Mouse (Mus musculus) layer of hippocampus, adult 11-12 months (tissue): Measurements from ENCODE around the gene Pnisr.
A peak's percentile ranks its signal among the peaks of the same experiment; 100 is the strongest.

Experiments used
- DNase-seq: peaks from one replicate; pipeline ENCODE4 v3.0.0; 2022; ENCODE audit warnings: low spot score

The Pnisr gene

GRCm38 (mm10) chr4:21847481-21848286 is at the start of gene Pnisr:
Gene Pnisr, plus strand, starts transcription at chr4:21847583.
- DNase-seq = peak; percentile 96

- DNase-seq = no peak
Observed at GRCm38 (mm10) chr4:21801013-21801412, 46.4 kb upstream of the Pnisr start.

GRCm38 (mm10) chr4:21801620-21802019 is 45.8 kb upstream of the Pnisr start:
- no peak for DNase-seq

- no peak for DNase-seq
Observed at GRCm38 (mm10) chr4:21807204-21807603, 40.2 kb upstream of the Pnisr start.

- no peak for DNase-seq
Observed at GRCm38 (mm10) chr4:21810608-21811007, 36.8 kb upstream of the Pnisr start.

- no peak for DNase-seq
Observed at GRCm38 (mm10) chr4:21812635-21813034, 34.7 kb upstream of the Pnisr start.

GRCm38 (mm10) chr4:21814029-21814428 is 33.4 kb upstream of the Pnisr start:
- peak; percentile 41 for DNase-seq

- DNase-seq = no peak
Observed at GRCm38 (mm10) chr4:21826616-21827015, 20.8 kb upstream of the Pnisr start.

GRCm38 (mm10) chr4:21832844-21833243 is 14.5 kb upstream of the Pnisr start:
- no peak for DNase-seq

GRCm38 (mm10) chr4:21848287-21848630 is 876 bp downstream of the Pnisr start:
- peak; percentile 89 for DNase-seq

- no peak for DNase-seq
Observed at GRCm38 (mm10) chr4:21857481-21857880, 10.1 kb downstream of the Pnisr start.

- DNase-seq = no peak
Observed at GRCm38 (mm10) chr4:21865226-21865625, 17.8 kb downstream of the Pnisr start.

- DNase-seq = no peak
Observed at GRCm38 (mm10) chr4:21878776-21879175, 31.4 kb downstream of the Pnisr start.

GRCm38 (mm10) chr4:21879565-21880220 is 32.3 kb downstream of the Pnisr start, which contains the start of gene Coq3:
Gene Coq3, plus strand, starts transcription at chr4:21879673.
- DNase-seq = peak; percentile 87

GRCm38 (mm10) chr4:21882806-21883205 is 35.4 kb downstream of the Pnisr start:
- DNase-seq = no peak

- DNase-seq = no peak
Observed at GRCm38 (mm10) chr4:21885831-21886230, 38.4 kb downstream of the Pnisr start.
